Mouse (Mus musculus): Measurements from ENCODE around the gene Coq10b.

Coq10b gene

GRCm38 (mm10) chr1:55106919-55107585 lies 54.5 kb downstream of the Coq10b start:
- DNase-seq (ENCODE audit: low spot score in 2 of 2), result no peak

GRCm38 (mm10) chr1:55107644-55108043 lies 55.1 kb downstream of the Coq10b start:
- DNase-seq (ENCODE audit: low spot score in 2 of 2), result no peak

GRCm38 (mm10) chr1:55108473-55108872 lies 55.9 kb downstream of the Coq10b start:
- no peak for DNase-seq (ENCODE audit: low spot score in 2 of 2)

- DNase-seq (ENCODE audit: low spot score in 2 of 2), result no peak
Measured at GRCm38 (mm10) chr1:55109066-55109766, 56.6 kb downstream of the Coq10b start.
